Mouse (Mus musculus): ENCODE measurements around the gene Gna11.

Gna11 gene

GRCm38 (mm10) chr10:81545161-81545747, at the start of gene Gna11:
TSS of gene Gna11 (minus strand) at chr10:81545190.
- DNase-seq (ENCODE audit: low spot score in 2 of 2): peak; percentile 99 to 100

GRCm38 (mm10) chr10:81593935-81594334, 48.9 kb upstream of the Gna11 start:
- no peak for DNase-seq (ENCODE audit: low spot score in 2 of 2)

GRCm38 (mm10) chr10:81593223-81593622, 48.2 kb upstream of the Gna11 start:
- DNase-seq (ENCODE audit: low spot score in 2 of 2): no peak

- DNase-seq (ENCODE audit: low spot score in 2 of 2): no peak
Measured at GRCm38 (mm10) chr10:81592631-81593030, 47.6 kb upstream of the Gna11 start.

GRCm38 (mm10) chr10:81591846-81592245, 46.9 kb upstream of the Gna11 start:
- no peak for DNase-seq (ENCODE audit: low spot score in 2 of 2)

GRCm38 (mm10) chr10:81588739-81589138, 43.7 kb upstream of the Gna11 start:
- DNase-seq (ENCODE audit: low spot score in 2 of 2): no peak

GRCm38 (mm10) chr10:81583347-81583746, 38.4 kb upstream of the Gna11 start:
- no peak for DNase-seq (ENCODE audit: low spot score in 2 of 2)

GRCm38 (mm10) chr10:81580441-81581070, 35.6 kb upstream of the Gna11 start:
- DNase-seq (ENCODE audit: low spot score in 2 of 2): no peak

- DNase-seq (ENCODE audit: low spot score in 2 of 2): no peak
Measured at GRCm38 (mm10) chr10:81579967-81580366, 35.0 kb upstream of the Gna11 start.

- DNase-seq (ENCODE audit: low spot score in 2 of 2): no peak
Measured at GRCm38 (mm10) chr10:81575695-81576094, 30.7 kb upstream of the Gna11 start.

GRCm38 (mm10) chr10:81575208-81575631, 30.2 kb upstream of the Gna11 start:
- no peak for DNase-seq (ENCODE audit: low spot score in 2 of 2)

GRCm38 (mm10) chr10:81574081-81575056, 29.4 kb upstream of the Gna11 start, which contains the start of gene Tle2:
TSS of gene Tle2 (plus strand) at chr10:81574561.
- DNase-seq (ENCODE audit: low spot score in 2 of 2): no peak

- peak in 1 of 2 experiments; percentile 73 for DNase-seq (ENCODE audit: low spot score in 2 of 2)
Measured at GRCm38 (mm10) chr10:81572975-81573374, 28.0 kb upstream of the Gna11 start.

GRCm38 (mm10) chr10:81572133-81572671, 27.2 kb upstream of the Gna11 start:
- DNase-seq (ENCODE audit: low spot score in 2 of 2): no peak

- DNase-seq (ENCODE audit: low spot score in 2 of 2): peak; percentile 90 to 98
Measured at GRCm38 (mm10) chr10:81571501-81571876, 26.5 kb upstream of the Gna11 start.

GRCm38 (mm10) chr10:81570831-81571500, 26.0 kb upstream of the Gna11 start:
- peak; percentile 77 to 86 for DNase-seq (ENCODE audit: low spot score in 2 of 2)

- DNase-seq (ENCODE audit: low spot score in 2 of 2): no peak
Measured at GRCm38 (mm10) chr10:81570238-81570800, 25.3 kb upstream of the Gna11 start.

- DNase-seq (ENCODE audit: low spot score in 2 of 2): no peak
Measured at GRCm38 (mm10) chr10:81569507-81570237, 24.7 kb upstream of the Gna11 start.

GRCm38 (mm10) chr10:81568381-81569191, 23.6 kb upstream of the Gna11 start:
- DNase-seq (ENCODE audit: low spot score in 2 of 2): no peak

Measured in urinary bladder, adult 18-20 months (tissue).